Mouse (Mus musculus): ENCODE measurements around the gene Cd69. TPM values are rescaled to one million over a fixed set of nuclear protein-coding genes. Genes with fewer than 3 reads are reported as not detected.

Gene Cd69
- polyA plus RNA-seq (2011; ENCODE audit: insufficient read depth, insufficient read length, low read depth, missing spikeins), result not detected in 2 replicates

GRCm38 (mm10) chr6:129275220-129275619, at the start of gene Cd69:
Gene Cd69 (minus strand): TSS chr6:129275436.
- no peaks in the 10 kb centered on the region for H3K27me3 ChIP-seq (ENCODE audit: control insufficient read depth, insufficient read depth, low read length, poor library complexity, severe bottlenecking)
- no peak within 1 kb of the TSS for H3K27ac ChIP-seq (ENCODE audit: insufficient read depth, low read length)
- H3K36me3 ChIP-seq (ENCODE audit: control insufficient read depth, insufficient read depth, low read length, poor library complexity, severe bottlenecking), result no peaks in the 10 kb centered on the region
- no peak for TF ChIP-seq EP300 (IDR thresholded peaks at IDR 0.05; ENCODE audit: insufficient read depth, low read depth, low read length)
- no peak for TF ChIP-seq CTCF (IDR thresholded peaks at IDR 0.05; ENCODE audit: low read depth, low read length)
- no peak for TF ChIP-seq POLR2A (IDR thresholded peaks at IDR 0.05; ENCODE audit: insufficient read depth, low read length)
- no peaks in the 10 kb centered on the region for H3K4me1 ChIP-seq (ENCODE audit: control insufficient read depth, insufficient read depth, low read length)
- no peaks in the 10 kb centered on the region for H3K9me3 ChIP-seq (replicated peaks; ENCODE audit: control insufficient read depth, insufficient read depth, low read length, poor library complexity, severe bottlenecking)
- no peak within 1 kb of the TSS for H3K9ac ChIP-seq (ENCODE audit: low read depth, poor library complexity, severe bottlenecking)
- H3K4me3 ChIP-seq (ENCODE audit: low read depth, low read length), result no peak within 1 kb of the TSS

DNA sequence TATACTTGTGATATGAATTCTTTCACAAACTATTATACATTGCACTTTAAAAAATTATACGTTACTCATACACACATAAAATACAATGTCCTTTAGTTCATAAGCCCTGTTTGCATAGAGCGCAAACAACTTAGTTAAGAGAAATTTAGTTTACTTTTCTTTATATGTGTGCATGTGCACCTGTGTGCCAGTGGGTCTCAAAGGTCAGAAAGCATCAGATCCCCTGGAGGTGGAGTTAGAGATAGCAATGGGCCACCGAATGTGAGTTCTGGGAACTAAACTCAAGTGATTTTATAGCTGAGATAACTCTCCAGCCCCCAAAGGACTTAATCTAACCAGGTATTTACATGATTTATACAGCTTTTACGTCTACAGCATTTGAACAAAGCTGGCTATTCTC, 44.1 kb upstream of the Cd69 start:
- Histone ChIP-seq H3K36me3 (ENCODE audit: control insufficient read depth, insufficient read depth, low read length, poor library complexity, severe bottlenecking) (no peaks in the 10 kb centered on the region), H3K9ac (ENCODE audit: low read depth, poor library complexity, severe bottlenecking) (no peak overlapping the region), H3K9me3 (replicated peaks; ENCODE audit: control insufficient read depth, insufficient read depth, low read length, poor library complexity, severe bottlenecking) (no peaks in the 10 kb centered on the region), H3K27me3 (ENCODE audit: control insufficient read depth, insufficient read depth, low read length, poor library complexity, severe bottlenecking) (no peaks in the 10 kb centered on the region), H3K4me3 (ENCODE audit: low read depth, low read length) (no peak overlapping the region), H3K27ac (ENCODE audit: insufficient read depth, low read length) (no peak overlapping the region), H3K4me1 (ENCODE audit: control insufficient read depth, insufficient read depth, low read length) (no peaks in the 10 kb centered on the region)
- no peak for TF ChIP-seq CTCF (IDR thresholded peaks at IDR 0.05; ENCODE audit: low read depth, low read length)
- TF ChIP-seq EP300 (IDR thresholded peaks at IDR 0.05; ENCODE audit: insufficient read depth, low read depth, low read length), result no peak
- TF ChIP-seq POLR2A (IDR thresholded peaks at IDR 0.05; ENCODE audit: insufficient read depth, low read length), result no peak

GRCm38 (mm10) chr6:129318395-129318794, 43.2 kb upstream of the Cd69 start:
- H3K4me1 ChIP-seq (ENCODE audit: control insufficient read depth, insufficient read depth, low read length), result no peaks in the 10 kb centered on the region
- TF ChIP-seq EP300 (IDR thresholded peaks at IDR 0.05; ENCODE audit: insufficient read depth, low read depth, low read length), result no peak
- TF ChIP-seq POLR2A (IDR thresholded peaks at IDR 0.05; ENCODE audit: insufficient read depth, low read length), result no peak

DNA sequence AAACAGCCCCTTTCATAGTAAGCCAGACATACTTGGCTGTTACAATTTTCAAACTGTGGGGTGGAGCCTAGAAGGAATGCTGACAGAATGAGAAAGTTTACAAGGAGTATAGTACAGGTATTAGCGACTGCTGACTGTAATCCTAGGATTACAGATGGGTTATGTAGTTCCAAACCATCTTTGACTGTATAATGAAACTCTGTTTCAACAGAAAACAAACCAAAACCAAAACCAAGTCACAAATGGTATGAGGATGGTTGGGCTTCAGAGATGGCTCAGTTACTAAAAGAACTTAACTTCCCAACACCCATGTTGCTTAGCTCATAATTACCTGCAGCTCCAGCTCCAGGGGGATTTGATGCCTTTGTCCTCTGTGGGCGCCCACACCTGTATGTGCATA, 41.2 kb upstream of the Cd69 start:
- no peak overlapping the region for H3K9ac ChIP-seq (ENCODE audit: low read depth, poor library complexity, severe bottlenecking)
- no peaks in the 10 kb centered on the region for H3K36me3 ChIP-seq (ENCODE audit: control insufficient read depth, insufficient read depth, low read length, poor library complexity, severe bottlenecking)
- no peaks in the 10 kb centered on the region for H3K4me1 ChIP-seq (ENCODE audit: control insufficient read depth, insufficient read depth, low read length)
- TF ChIP-seq POLR2A (IDR thresholded peaks at IDR 0.05; ENCODE audit: insufficient read depth, low read length) (no peak), EP300 (IDR thresholded peaks at IDR 0.05; ENCODE audit: insufficient read depth, low read depth, low read length) (no peak), CTCF (IDR thresholded peaks at IDR 0.05; ENCODE audit: low read depth, low read length) (no peak)
- H3K27ac ChIP-seq (ENCODE audit: insufficient read depth, low read length), result no peak overlapping the region
- H3K9me3 ChIP-seq (replicated peaks; ENCODE audit: control insufficient read depth, insufficient read depth, low read length, poor library complexity, severe bottlenecking), result no peaks in the 10 kb centered on the region
- no peaks in the 10 kb centered on the region for H3K27me3 ChIP-seq (ENCODE audit: control insufficient read depth, insufficient read depth, low read length, poor library complexity, severe bottlenecking)
- H3K4me3 ChIP-seq (ENCODE audit: low read depth, low read length), result no peak overlapping the region

More at GRCm38 (mm10) chr6:129318395-129318794, 43.2 kb upstream of the Cd69 start:
- no peak overlapping the region for H3K27ac ChIP-seq (ENCODE audit: insufficient read depth, low read length)
- H3K36me3 ChIP-seq (ENCODE audit: control insufficient read depth, insufficient read depth, low read length, poor library complexity, severe bottlenecking), result no peaks in the 10 kb centered on the region
- no peak overlapping the region for H3K4me3 ChIP-seq (ENCODE audit: low read depth, low read length)
- no peak overlapping the region for H3K9ac ChIP-seq (ENCODE audit: low read depth, poor library complexity, severe bottlenecking)
- H3K27me3 ChIP-seq (ENCODE audit: control insufficient read depth, insufficient read depth, low read length, poor library complexity, severe bottlenecking), result no peaks in the 10 kb centered on the region
- H3K9me3 ChIP-seq (replicated peaks; ENCODE audit: control insufficient read depth, insufficient read depth, low read length, poor library complexity, severe bottlenecking), result no peaks in the 10 kb centered on the region

DNA sequence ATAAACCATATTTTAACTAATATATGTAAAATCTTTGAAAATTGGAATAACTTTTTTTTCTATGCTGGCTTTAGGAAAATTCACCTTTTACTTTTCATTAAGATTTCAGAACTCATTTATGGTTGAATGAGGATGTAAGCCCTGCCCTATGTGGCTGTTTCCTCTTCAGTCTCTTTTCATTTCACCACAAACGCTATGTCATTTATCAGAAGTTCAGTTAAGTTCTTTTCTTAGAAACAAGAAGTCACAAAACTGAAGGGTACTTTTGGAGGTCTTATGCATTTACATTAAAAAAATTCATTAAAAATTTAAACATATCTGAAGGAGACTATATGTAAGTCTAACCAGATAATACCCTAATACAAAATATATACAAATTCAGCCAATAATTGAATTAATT, 40.5 kb upstream of the Cd69 start:
- TF ChIP-seq CTCF (IDR thresholded peaks at IDR 0.05; ENCODE audit: low read depth, low read length) (no peak), POLR2A (IDR thresholded peaks at IDR 0.05; ENCODE audit: insufficient read depth, low read length) (no peak), EP300 (IDR thresholded peaks at IDR 0.05; ENCODE audit: insufficient read depth, low read depth, low read length) (no peak)
- Histone ChIP-seq H3K4me3 (ENCODE audit: low read depth, low read length) (no peak overlapping the region), H3K27me3 (ENCODE audit: control insufficient read depth, insufficient read depth, low read length, poor library complexity, severe bottlenecking) (no peaks in the 10 kb centered on the region), H3K9me3 (replicated peaks; ENCODE audit: control insufficient read depth, insufficient read depth, low read length, poor library complexity, severe bottlenecking) (no peaks in the 10 kb centered on the region), H3K9ac (ENCODE audit: low read depth, poor library complexity, severe bottlenecking) (no peak overlapping the region), H3K36me3 (ENCODE audit: control insufficient read depth, insufficient read depth, low read length, poor library complexity, severe bottlenecking) (no peaks in the 10 kb centered on the region), H3K27ac (ENCODE audit: insufficient read depth, low read length) (no peak overlapping the region), H3K4me1 (ENCODE audit: control insufficient read depth, insufficient read depth, low read length) (no peaks in the 10 kb centered on the region)

- no peak for TF ChIP-seq POLR2A (IDR thresholded peaks at IDR 0.05; ENCODE audit: insufficient read depth, low read length)
- TF ChIP-seq EP300 (IDR thresholded peaks at IDR 0.05; ENCODE audit: insufficient read depth, low read depth, low read length), result no peak
- TF ChIP-seq CTCF (IDR thresholded peaks at IDR 0.05; ENCODE audit: low read depth, low read length), result no peak
- no peaks in the 10 kb centered on the region for H3K27me3 ChIP-seq (ENCODE audit: control insufficient read depth, insufficient read depth, low read length, poor library complexity, severe bottlenecking)
- H3K4me3 ChIP-seq (ENCODE audit: low read depth, low read length), result no peak overlapping the region
- H3K4me1 ChIP-seq (ENCODE audit: control insufficient read depth, insufficient read depth, low read length), result no peaks in the 10 kb centered on the region
- no peaks in the 10 kb centered on the region for H3K9me3 ChIP-seq (replicated peaks; ENCODE audit: control insufficient read depth, insufficient read depth, low read length, poor library complexity, severe bottlenecking)
- H3K9ac ChIP-seq (ENCODE audit: low read depth, poor library complexity, severe bottlenecking), result no peak overlapping the region
- no peaks in the 10 kb centered on the region for H3K36me3 ChIP-seq (ENCODE audit: control insufficient read depth, insufficient read depth, low read length, poor library complexity, severe bottlenecking)
- H3K27ac ChIP-seq (ENCODE audit: insufficient read depth, low read length), result no peak overlapping the region
These were observed 39.5 kb upstream of the Cd69 start for GRCm38 (mm10) chr6:129314655-129315168.
